Mouse (Mus musculus): ENCODE measurements at regions not wholly inside any gene's neighbourhood (a gene's known extent, or its start where the extent isn't known, plus 50 kb on each side); places are given as distances from the start of the nearest gene placed in this dataset.
"Not testable (repeated sequence)": the region's sequence is repeated elsewhere in the genome, so short reads cannot be mapped to it uniquely, and the experiment has no call there.

DNA sequence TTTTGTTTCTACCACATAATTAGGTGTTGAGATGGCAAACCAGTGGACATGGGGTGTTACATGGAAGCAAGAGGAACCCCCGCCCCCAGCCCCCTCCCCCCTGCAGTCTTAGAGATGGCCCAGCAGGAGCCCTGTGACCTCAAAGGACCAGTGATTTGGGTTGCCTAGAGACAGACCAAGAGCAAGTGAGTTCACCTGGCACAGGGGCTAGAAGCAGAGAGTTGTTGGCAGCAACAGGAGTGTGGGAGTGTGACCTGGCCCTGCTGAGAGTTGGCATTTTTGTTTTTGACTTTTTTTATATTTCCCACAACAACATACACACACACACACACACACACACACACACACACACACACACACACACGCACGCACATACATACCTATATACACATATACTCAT, 987.9 kb downstream of the Cdh18 start:
- DNase-seq (ENCODE audit: low read depth, low spot score): peak; percentile 34

GRCm38 (mm10) chr15:23537449-23537848, 988.6 kb downstream of the Cdh18 start:
- DNase-seq (ENCODE audit: low read depth, low spot score): no peak

- peak; percentile 79 for DNase-seq (ENCODE audit: low read depth, low spot score)
These were observed 1011.3 kb downstream of the Cdh18 start for GRCm38 (mm10) chr15:23560136-23560535.

DNA sequence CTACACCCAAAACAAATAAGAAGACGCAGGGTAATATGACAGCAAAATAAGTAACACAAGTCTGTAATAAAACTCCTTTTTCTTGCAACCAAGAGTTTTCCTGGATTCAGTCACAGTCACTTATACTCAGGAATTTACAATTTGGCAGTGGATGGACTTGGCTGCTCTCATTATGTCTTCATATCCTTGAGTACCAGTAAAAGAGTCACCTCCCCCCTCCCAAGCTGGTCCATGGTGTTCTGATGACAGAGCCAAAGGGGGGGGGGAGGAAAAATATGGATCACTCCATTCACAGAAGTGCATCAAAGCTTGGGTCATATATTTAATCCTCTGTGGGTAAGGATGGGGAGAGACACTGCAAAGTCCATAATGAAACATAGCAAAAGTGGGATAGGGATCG, 1013.4 kb downstream of the Cdh18 start:
- DNase-seq (ENCODE audit: low read depth, low spot score): peak; percentile 59

GRCm38 (mm10) chr15:23564981-23565380, 1016.2 kb downstream of the Cdh18 start:
- no peak for DNase-seq (ENCODE audit: low read depth, low spot score)

DNA sequence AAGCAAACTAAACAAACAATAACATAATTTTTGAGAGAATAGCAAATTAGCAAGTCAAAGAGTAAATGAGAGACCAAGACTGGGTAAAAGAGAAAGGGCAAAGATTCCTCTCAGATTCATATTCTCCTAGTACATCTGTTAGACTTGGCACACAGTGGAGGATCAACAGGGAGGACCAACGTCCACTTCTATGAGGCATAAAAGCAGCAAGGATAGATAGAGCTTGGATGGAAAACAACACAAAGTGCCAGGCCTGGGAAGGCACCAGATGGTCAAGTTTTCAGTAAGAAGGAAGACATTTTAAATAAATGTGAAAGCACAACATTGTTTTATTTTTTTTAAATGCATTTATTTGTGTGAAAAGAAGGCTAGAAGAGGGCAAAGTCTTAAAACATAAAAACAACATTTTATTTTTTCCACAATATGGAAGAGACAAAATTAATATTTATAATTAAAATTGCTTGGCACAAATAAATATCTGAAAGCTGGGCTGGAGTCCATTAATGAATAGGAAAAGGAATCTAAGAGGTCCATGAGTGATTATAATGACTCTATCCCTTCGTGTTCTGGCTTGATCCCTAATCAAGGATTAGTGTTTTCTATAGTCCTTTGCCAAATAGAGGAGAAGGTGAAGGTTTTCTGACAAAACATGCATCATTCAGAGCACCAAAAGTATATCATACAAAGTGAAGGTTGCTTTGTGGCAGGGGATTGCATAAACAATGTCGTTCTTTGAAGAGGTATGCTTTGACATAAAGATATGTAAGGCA, 1018.2 kb downstream of the Cdh18 start:
- peak; percentile 97 for DNase-seq (ENCODE audit: low read depth, low spot score)

GRCm38 (mm10) chr15:23568651-23569050, 1019.8 kb downstream of the Cdh18 start:
- not testable (repeated sequence) for DNase-seq (ENCODE audit: low read depth, low spot score)

GRCm38 (mm10) chr15:23581898-23582297, 1033.1 kb downstream of the Cdh18 start:
- peak; percentile 59 for DNase-seq (ENCODE audit: low read depth, low spot score)

GRCm38 (mm10) chr15:23590451-23590850, 1041.6 kb downstream of the Cdh18 start:
- DNase-seq (ENCODE audit: low read depth, low spot score): no peak

GRCm38 (mm10) chr15:23600445-23600844, 1051.6 kb downstream of the Cdh18 start:
- no peak for DNase-seq (ENCODE audit: low read depth, low spot score)
